Mouse (Mus musculus) hindbrain, embryonic 12.5 days (tissue): ENCODE measurements around the gene Gpr132. TPM values are rescaled to one million over a fixed set of nuclear protein-coding genes. Genes with fewer than 3 reads are reported as not detected.
A peak's percentile ranks its signal among the peaks of the same experiment; 100 is the strongest.

ENCODE experiments used
- ATAC-seq: fragments of 200-750 bp; cut with Nextera tagmentation; 2 replicates; pipeline ENCODE4 v1.8.0; 2017; ENCODE audit warnings: moderate TSS enrichment; ENCODE audit not compliant: low FRiP score
- H3K27ac ChIP-seq: fragments of 300-500 bp; sonication (generic); 2 replicates; pipeline ENCODE4 v1.5.1; 2016; ENCODE audit warnings: mild to moderate bottlenecking
- H3K27me3 ChIP-seq: fragments of 300-500 bp; sonication (generic); 2 replicates; pipeline ENCODE4 v1.6.1; 2016; ENCODE audit warnings: mild to moderate bottlenecking
- H3K36me3 ChIP-seq: fragments of 300-500 bp; sonication (generic); 2 replicates; pipeline ENCODE4 v1.6.1; 2016; ENCODE audit warnings: mild to moderate bottlenecking
- H3K4me1 ChIP-seq: fragments of 300-500 bp; sonication (generic); 2 replicates; pipeline ENCODE4 v1.6.1; 2016
- H3K4me2 ChIP-seq: fragments of 300-500 bp; sonication (generic); replicated peaks from 2 replicates; pipeline ENCODE4 v1.6.1; 2016; ENCODE audit warnings: mild to moderate bottlenecking
- H3K4me3 ChIP-seq: fragments of 300-500 bp; sonication (generic); 2 replicates; pipeline ENCODE4 v1.5.1; 2016; ENCODE audit warnings: mild to moderate bottlenecking
- H3K9ac ChIP-seq: fragments of 300-500 bp; sonication (generic); 2 replicates; pipeline ENCODE4 v1.6.1; 2016; ENCODE audit warnings: mild to moderate bottlenecking, moderate library complexity
- H3K9me3 ChIP-seq: fragments of 300-500 bp; sonication (generic); replicated peaks from 2 replicates; pipeline ENCODE4 v1.6.1; 2016; ENCODE audit warnings: mild to moderate bottlenecking
- WGBS: fragments of 180-500 bp; shearing (Covaris S2); methylation state at CpG from one replicate; pipeline ENCODE4 v1.1.7; 2016; 5-methylcytosine and 5-hydroxymethylcytosine counted together
- polyA plus RNA-seq: library from polyadenylated mRNA; unstranded; fragments of >200 nt; fragmentation: Nextera tagmentation; extraction: Ambion mirVana; gene quantifications from 2 replicates; pipeline ENCODE4 v1.2.1, GENCODE M21; 2016

The Gpr132 gene
- polyA plus RNA-seq, 1 experiment from 2014 or later: not detected

- peaks cover 19% of the 10 kb centered on the region for H3K27me3 ChIP-seq
- H3K9me3 ChIP-seq: no peaks in the 10 kb centered on the region
- peak within 1 kb of the TSS; percentile 80 for H3K9ac ChIP-seq
- peaks cover 14% of the 10 kb centered on the region for H3K36me3 ChIP-seq
- ATAC-seq: peak; percentile 94
- H3K4me2 ChIP-seq: peak within 1 kb of the TSS; percentile 99
- H3K27ac ChIP-seq: peak within 1 kb of the TSS; percentile 75
- peaks cover 22% of the 10 kb centered on the region for H3K4me1 ChIP-seq
- WGBS: 2% methylated on average over 58 of the region's 64 CpGs
- H3K4me3 ChIP-seq: peak within 1 kb of the TSS; percentile 72
These were observed 59.3 kb downstream of the Gpr132 start, which contains the start of gene Clba1 for GRCm38 (mm10) chr12:112808587-112809364. TSS of gene Clba1 (plus strand) at chr12:112808937.

GRCm38 (mm10) chr12:112808212-112808586 is 59.8 kb downstream of the Gpr132 start:
- Histone ChIP-seq H3K27me3 (peaks cover 19% of the 10 kb centered on the region), H3K9me3 (no peaks in the 10 kb centered on the region), H3K9ac (peak overlapping the region; percentile 62), H3K36me3 (peaks cover 8% of the 10 kb centered on the region), H3K4me3 (peak overlapping the region; percentile 72), H3K27ac (peak overlapping the region; percentile 75), H3K4me1 (peaks cover 22% of the 10 kb centered on the region), H3K4me2 (peak overlapping the region; percentile 99)
- peak; percentile 41 for ATAC-seq
- 66% methylated on average over 5 of the region's 5 CpGs for WGBS

GRCm38 (mm10) chr12:112807796-112808195 is 60.2 kb downstream of the Gpr132 start:
- peaks cover 23% of the 10 kb centered on the region for H3K27me3 ChIP-seq
- peak overlapping the region; percentile 72; the same call in 1 of the 2 replicates for H3K4me3 ChIP-seq
- ATAC-seq: no peak
- peak overlapping the region; percentile 99; the same call in 1 of the 2 replicates for H3K4me2 ChIP-seq
- no peak overlapping the region for H3K27ac ChIP-seq
- peaks cover 23% of the 10 kb centered on the region for H3K4me1 ChIP-seq
- peaks cover 4% of the 10 kb centered on the region; the same call in 1 of the 2 replicates for H3K36me3 ChIP-seq
- H3K9ac ChIP-seq: peak overlapping the region; percentile 62
- H3K9me3 ChIP-seq: no peaks in the 10 kb centered on the region
- 87% methylated on average over 4 of the region's 4 CpGs for WGBS

- no peak overlapping the region for H3K27ac ChIP-seq
- no peak overlapping the region for H3K4me2 ChIP-seq
- peaks cover 40% of the 10 kb centered on the region for H3K27me3 ChIP-seq
- no peak overlapping the region for H3K9ac ChIP-seq
- WGBS: 71% methylated on average over 6 of the region's 6 CpGs
- H3K36me3 ChIP-seq: no peaks in the 10 kb centered on the region
- peaks cover 37% of the 10 kb centered on the region for H3K4me1 ChIP-seq
- no peak for ATAC-seq
- H3K4me3 ChIP-seq: no peak overlapping the region
- no peaks in the 10 kb centered on the region for H3K9me3 ChIP-seq
These were observed 62.0 kb downstream of the Gpr132 start for GRCm38 (mm10) chr12:112806044-112806443.

- Histone ChIP-seq H3K27ac (no peak overlapping the region), H3K4me2 (no peak overlapping the region), H3K36me3 (no peaks in the 10 kb centered on the region), H3K27me3 (peaks cover 54% of the 10 kb centered on the region), H3K9me3 (no peaks in the 10 kb centered on the region), H3K4me3 (no peak overlapping the region), H3K9ac (no peak overlapping the region; the same call in 1 of the 2 replicates), H3K4me1 (peaks cover 30% of the 10 kb centered on the region)
- 57% methylated on average over 13 of the region's 13 CpGs for WGBS
- no peak for ATAC-seq
These were observed 64.0 kb downstream of the Gpr132 start for GRCm38 (mm10) chr12:112804046-112804445.

DNA sequence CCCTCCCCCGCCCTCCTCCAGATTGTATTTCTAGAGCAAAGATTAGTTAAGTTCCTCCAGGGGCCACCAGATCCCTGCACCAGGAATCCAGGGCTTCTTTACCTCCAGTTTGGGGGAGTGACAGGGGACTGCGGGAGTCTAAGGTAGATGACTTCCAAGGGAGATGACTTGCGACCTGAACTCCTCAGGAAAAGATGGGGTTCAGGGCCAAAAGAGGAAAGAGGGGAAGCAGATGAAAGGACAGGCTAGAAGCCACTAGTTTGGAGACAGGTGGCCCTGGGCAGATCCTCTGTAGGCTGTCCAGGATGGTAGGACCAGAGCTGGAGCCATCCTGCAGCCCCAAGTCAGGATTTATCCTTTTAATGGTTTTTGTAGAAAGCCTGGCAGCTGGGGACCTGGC is 65.1 kb downstream of the Gpr132 start:
- ATAC-seq: no peak
- Histone ChIP-seq H3K4me2 (peak overlapping the region; percentile 100), H3K9me3 (no peaks in the 10 kb centered on the region), H3K27ac (no peak overlapping the region), H3K36me3 (no peaks in the 10 kb centered on the region), H3K4me1 (peaks cover 24% of the 10 kb centered on the region), H3K4me3 (peak overlapping the region; percentile 66; the same call in 1 of the 2 replicates), H3K27me3 (peaks cover 59% of the 10 kb centered on the region), H3K9ac (no peak overlapping the region; the same call in 1 of the 2 replicates)
- WGBS: 20% methylated on average over 3 of the region's 3 CpGs

GRCm38 (mm10) chr12:112801864-112802846 is 65.9 kb downstream of the Gpr132 start, which contains the start of gene Ahnak2:
TSS of gene Ahnak2 (minus strand) at chr12:112802657.
- H3K4me3 ChIP-seq: peak within 1 kb of the TSS; percentile 66
- peak; percentile 59 for ATAC-seq
- H3K27ac ChIP-seq: no peak within 1 kb of the TSS
- no peaks in the 10 kb centered on the region for H3K36me3 ChIP-seq
- H3K4me1 ChIP-seq: peaks cover 29% of the 10 kb centered on the region
- WGBS: 5% methylated on average over 56 of the region's 69 CpGs
- peaks cover 61% of the 10 kb centered on the region for H3K27me3 ChIP-seq
- H3K4me2 ChIP-seq: peak within 1 kb of the TSS; percentile 100
- H3K9ac ChIP-seq: peak within 1 kb of the TSS; percentile 74
- no peaks in the 10 kb centered on the region for H3K9me3 ChIP-seq

Other genes with a start within 250 kb of the Gpr132 start
- gene Adssl1, start 248.2 kb downstream of the Gpr132 start, polyA plus RNA-seq: 3.3 and 5.0 TPM in 2 replicates
- gene Siva1, start 223.5 kb downstream of the Gpr132 start, polyA plus RNA-seq: 100 and 124 TPM in 2 replicates
- gene Akt1, start 193.3 kb downstream of the Gpr132 start, polyA plus RNA-seq: 154 and 156 TPM in 2 replicates
- gene Zbtb42, start 189.4 kb downstream of the Gpr132 start, polyA plus RNA-seq: 5.8 and 7.5 TPM in 2 replicates
- gene Cep170b, start 147.8 kb downstream of the Gpr132 start, polyA plus RNA-seq: 28.3 and 28.5 TPM in 2 replicates
- 5.0 and 5.4 TPM in 2 replicates for gene Pld4, start 107.6 kb downstream of the Gpr132 start, polyA plus RNA-seq
- 0.48 and 0.64 TPM in 2 replicates for gene Ahnak2, start 65.6 kb downstream of the Gpr132 start, polyA plus RNA-seq
- 16.9 and 19.7 TPM in 2 replicates for gene Clba1, start 59.3 kb downstream of the Gpr132 start, polyA plus RNA-seq
- gene Cdca4, start 38.8 kb downstream of the Gpr132 start, polyA plus RNA-seq: 101 TPM in 2 replicates
- 9.4 and 10.3 TPM in 2 replicates for gene Jag2, start 61.5 kb upstream of the Gpr132 start, polyA plus RNA-seq
- 51.5 and 65.9 TPM in 2 replicates for gene Nudt14, start 73.9 kb upstream of the Gpr132 start, polyA plus RNA-seq
- gene Btbd6, start 108.3 kb upstream of the Gpr132 start, polyA plus RNA-seq: 34.5 and 34.8 TPM in 2 replicates
- gene Brf1, start 132.5 kb upstream of the Gpr132 start, polyA plus RNA-seq: 72.4 and 75.5 TPM in 2 replicates
- gene Pacs2, start 146.3 kb upstream of the Gpr132 start, polyA plus RNA-seq: 29.2 and 29.4 TPM in 2 replicates
- not detected in 2 replicates for gene Tex22, start 206.3 kb upstream of the Gpr132 start, polyA plus RNA-seq
- gene Mta1, start 230.1 kb upstream of the Gpr132 start, polyA plus RNA-seq: 16.9 and 18.9 TPM in 2 replicates